ENCODE assay signal across 8 mouse cellular contexts in genomic region chr7:128236426-128236825, GRCm38 (mm10). TPM values are rescaled to one million over a fixed set of nuclear protein-coding genes. Genes with fewer than 3 reads are reported as not detected.
DNase-seq lines count a peak whose midpoint lies in the region; ATAC-seq and TF ChIP-seq lines count a peak whose summit lies in the region.

No protein-coding gene starts in this region.

- no peak for ATAC-seq in erythroblast, adult 5-6 weeks (replicated peaks; ENCODE audit: low FRiP score, poor library complexity, severe bottlenecking)
- no peak for ATAC-seq in liver, embryonic 12.5 days
- no peak for ATAC-seq in stomach, embryonic 16.5 days (ENCODE audit: insufficient read depth, low FRiP score)
- ATAC-seq in monocyte, adult 5-6 weeks (replicated peaks; ENCODE audit: insufficient number of reproducible peaks, low FRiP score, low TSS enrichment, poor library complexity, severe bottlenecking) = no peak

- peak overlapping the region; percentile 88 for H3K27ac ChIP-seq in liver, adult 2 months (replicated peaks; ENCODE audit: insufficient read depth, low read depth, low read length)
- peak overlapping the region; percentile 99 for H3K27ac ChIP-seq in liver, embryonic 12.5 days
- H3K27ac ChIP-seq in stomach, embryonic 16.5 days (ENCODE audit: low read length) = peak overlapping the region; percentile 99; the same call in 1 of the 2 replicates

- no peak for TF ChIP-seq CTCF in liver, adult 2 months (IDR thresholded peaks at IDR 0.05; ENCODE audit: low read depth, low read length)

- H3K9me3 ChIP-seq in erythroblast, embryonic 14.5 days (ENCODE audit: control insufficient read depth, low read length) = no peaks in the 10 kb centered on the region
- H3K9me3 ChIP-seq in liver, embryonic 12.5 days (replicated peaks) = no peaks in the 10 kb centered on the region
- no peaks in the 10 kb centered on the region for H3K9me3 ChIP-seq in stomach, embryonic 16.5 days (replicated peaks; ENCODE audit: control insufficient read depth, low read length)

- 98% methylated on average over 13 of the region's 13 CpGs for WGBS in liver, adult 2 months
- 88% methylated on average over 13 of the region's 13 CpGs for WGBS in liver, embryonic 12.5 days (ENCODE audit: insufficient replicate concordance)
- 93% methylated on average over 13 of the region's 13 CpGs for WGBS in stomach, embryonic 16.5 days

- peaks cover 29% of the 10 kb centered on the region for H3K36me3 ChIP-seq in erythroblast, embryonic 14.5 days (ENCODE audit: control insufficient read depth)
- H3K36me3 ChIP-seq in liver, adult 2 months (ENCODE audit: control insufficient read depth, insufficient read depth, low read length) = no peaks in the 10 kb centered on the region
- peaks cover 27% of the 10 kb centered on the region for H3K36me3 ChIP-seq in liver, embryonic 12.5 days
- 0 out of 2 replicates have a peak, but pooled peaks cover 11% of the 10 kb centered on the region for H3K36me3 ChIP-seq in stomach, embryonic 16.5 days (ENCODE audit: control insufficient read depth, insufficient read depth, low read length)

- intact Hi-C loops in left cerebral cortex, postnatal 14 days (cut with DNase I) = loop anchor here (5.0 kb wide), 1 partner anchor 466 kb away; no protein-coding TSS in a partner anchor

- H3K4me1 ChIP-seq in erythroblast, embryonic 14.5 days (ENCODE audit: control insufficient read depth) = peaks cover 39% of the 10 kb centered on the region
- H3K4me1 ChIP-seq in liver, adult 2 months (ENCODE audit: control insufficient read depth, insufficient read depth, low read length) = peaks cover 19% of the 10 kb centered on the region
- H3K4me1 ChIP-seq in liver, embryonic 12.5 days = peaks cover 33% of the 10 kb centered on the region
- peaks cover 5% of the 10 kb centered on the region for H3K4me1 ChIP-seq in stomach, embryonic 16.5 days (ENCODE audit: control insufficient read depth, insufficient read depth, low read length)

- peaks cover 3% of the 10 kb centered on the region for H3K27me3 ChIP-seq in erythroblast, embryonic 14.5 days (ENCODE audit: control insufficient read depth)
- H3K27me3 ChIP-seq in liver, adult 2 months (ENCODE audit: control insufficient read depth, insufficient read depth, low read length) = no peaks in the 10 kb centered on the region
- H3K27me3 ChIP-seq in liver, embryonic 12.5 days (replicated peaks) = peaks cover 5% of the 10 kb centered on the region; the same call in 1 of the 2 replicates
- no peaks in the 10 kb centered on the region for H3K27me3 ChIP-seq in stomach, embryonic 16.5 days (ENCODE audit: control insufficient read depth, insufficient read depth, low read length)

- no peak for DNase-seq in liver, adult 2 months (ENCODE audit: extremely low read depth, low read depth, low spot score)
- DNase-seq in liver = no peak
- no peak for DNase-seq in left cerebral cortex, postnatal 14 days (ENCODE audit: low spot score in 2 of 2)

- H3K9ac ChIP-seq in liver, adult 2 months (ENCODE audit: low read depth, low read length) = no peak overlapping the region
- H3K9ac ChIP-seq in liver, embryonic 12.5 days = peak overlapping the region; percentile 88; the same call in 1 of the 2 replicates
- peak overlapping the region; percentile 91 for H3K9ac ChIP-seq in stomach, embryonic 16.5 days (ENCODE audit: low read length)

- TF ChIP-seq POLR2A in liver, adult 2 months (IDR thresholded peaks at IDR 0.05; ENCODE audit: extremely low read depth, insufficient read depth, low read length) = no peak

- H3K4me3 ChIP-seq in erythroblast, embryonic 14.5 days (replicated peaks) = peak overlapping the region; percentile 81
- no peak overlapping the region; the same call in 1 of the 2 replicates for H3K4me3 ChIP-seq in liver, adult 2 months (ENCODE audit: insufficient read depth, low read depth, low read length)
- H3K4me3 ChIP-seq in liver, embryonic 12.5 days = peak overlapping the region; percentile 81
- H3K4me3 ChIP-seq in stomach, embryonic 16.5 days (replicated peaks; ENCODE audit: low read length) = no peak overlapping the region; the same call in 1 of the 2 replicates

- H3K4me2 ChIP-seq in liver, embryonic 12.5 days = peak overlapping the region; percentile 87
- 0 out of 2 replicates have a peak overlapping the region, but pooled peaks have one; percentile 57 for H3K4me2 ChIP-seq in stomach, embryonic 16.5 days (ENCODE audit: low read depth, low read length)

- no peaks in the 10 kb centered on the region for H3K79me2 ChIP-seq in liver, adult 2 months (ENCODE audit: control insufficient read depth, insufficient read depth, low read length)

RNA-seq across cellular contexts. Expression of gene Armc5, which starts 0.7 kb away (rescaled TPM):
- polyA plus RNA-seq in erythroblast, embryonic 14.5 days (2012) = 2.1 and 2.3 TPM in 2 replicates
- total RNA-seq in erythroblast, adult 5-6 weeks (2015; ENCODE audit: low replicate concordance) = 1.3 and 2.3 TPM in 2 replicates
- total RNA-seq in erythroblast, adult 5-6 weeks (2017; ENCODE audit: low replicate concordance) = 2.2 and 4.0 TPM in 2 replicates
- 2.1 and 3.2 TPM in 2 replicates for total RNA-seq in liver, adult 2 months (2014; rRNA removed)
- polyA plus RNA-seq in liver, adult 2 months (2012; rRNA removed) = 11.3 and 12.7 TPM in 2 replicates
- polyA plus RNA-seq in liver, embryonic 12.5 days (2016; fragmentation: Nextera tagmentation; extraction: Ambion mirVana) = 12.7 and 12.8 TPM in 2 replicates
- polyA plus RNA-seq in stomach, embryonic 16.5 days (2015; fragmentation: Nextera tagmentation; extraction: Ambion mirVana) = 14.0 and 14.5 TPM in 2 replicates
- 10 to 100 TPM in 1 of 2 experiments, 1 to 10 TPM in 1; 9.7 to 11.4 TPM for total RNA-seq in left cerebral cortex, postnatal 14 days (2021)
- total RNA-seq in monocyte, adult 5-6 weeks (2017) = 9.1 to 14.9 TPM (median 11.6 TPM) in 3 replicates

RNA-seq across cellular contexts. Expression of gene 9130023H24Rik, which starts 1.4 kb away (rescaled TPM):
- 0.03 and 0.12 TPM in 2 replicates for polyA plus RNA-seq in erythroblast, embryonic 14.5 days (2012)
- total RNA-seq in erythroblast, adult 5-6 weeks (2015; ENCODE audit: low replicate concordance) = 1.7 and 3.3 TPM in 2 replicates
- total RNA-seq in erythroblast, adult 5-6 weeks (2017; ENCODE audit: low replicate concordance) = 1.8 and 2.7 TPM in 2 replicates
- 1.8 and 2.4 TPM in 2 replicates for total RNA-seq in liver, adult 2 months (2014; rRNA removed)
- 0.91 and 1.4 TPM in 2 replicates for polyA plus RNA-seq in liver, adult 2 months (2012; rRNA removed)
- polyA plus RNA-seq in liver, embryonic 12.5 days (2016; fragmentation: Nextera tagmentation; extraction: Ambion mirVana) = 2.9 and 3.1 TPM in 2 replicates
- 6.9 and 7.4 TPM in 2 replicates for polyA plus RNA-seq in stomach, embryonic 16.5 days (2015; fragmentation: Nextera tagmentation; extraction: Ambion mirVana)
- 1 to 10 TPM; 3.6 to 4.0 TPM for total RNA-seq in left cerebral cortex, postnatal 14 days (2021)
- 4.9 to 6.2 TPM (median 5.5 TPM) in 3 replicates for total RNA-seq in monocyte, adult 5-6 weeks (2017)

RNA-seq across cellular contexts. Expression of gene Tgfb1i1, which starts 10.2 kb away (rescaled TPM):
- 0.27 and 0.30 TPM in 2 replicates for polyA plus RNA-seq in erythroblast, embryonic 14.5 days (2012)
- total RNA-seq in erythroblast, adult 5-6 weeks (2015; ENCODE audit: low replicate concordance) = 0.96 and 2.9 TPM in 2 replicates
- 0.84 TPM in 1 of 2 replicates, not detected in the other for total RNA-seq in erythroblast, adult 5-6 weeks (2017; ENCODE audit: low replicate concordance)
- total RNA-seq in liver, adult 2 months (2014; rRNA removed) = 0.65 and 1.1 TPM in 2 replicates
- 1.6 and 2.0 TPM in 2 replicates for polyA plus RNA-seq in liver, adult 2 months (2012; rRNA removed)
- 22.3 and 25.1 TPM in 2 replicates for polyA plus RNA-seq in liver, embryonic 12.5 days (2016; fragmentation: Nextera tagmentation; extraction: Ambion mirVana)
- polyA plus RNA-seq in stomach, embryonic 16.5 days (2015; fragmentation: Nextera tagmentation; extraction: Ambion mirVana) = 234 and 250 TPM in 2 replicates
- 10 to 100 TPM; 27.1 to 27.4 TPM for total RNA-seq in left cerebral cortex, postnatal 14 days (2021)
- 0.21 to 1.2 TPM in 2 of 3 replicates, not detected in the other for total RNA-seq in monocyte, adult 5-6 weeks (2017)

RNA-seq across cellular contexts. Expression of gene Slc5a2, which starts 29.0 kb away (rescaled TPM):
- polyA plus RNA-seq in erythroblast, embryonic 14.5 days (2012) = 0.88 and 1.4 TPM in 2 replicates
- not detected in 2 replicates for total RNA-seq in erythroblast, adult 5-6 weeks (2015; ENCODE audit: low replicate concordance)
- 0.85 TPM in 1 of 2 replicates, not detected in the other for total RNA-seq in erythroblast, adult 5-6 weeks (2017; ENCODE audit: low replicate concordance)
- total RNA-seq in liver, adult 2 months (2014; rRNA removed) = 0.07 TPM in 1 of 2 replicates, not detected in the other
- polyA plus RNA-seq in liver, adult 2 months (2012; rRNA removed) = not detected in 2 replicates
- polyA plus RNA-seq in liver, embryonic 12.5 days (2016; fragmentation: Nextera tagmentation; extraction: Ambion mirVana) = 2.0 and 2.1 TPM in 2 replicates
- polyA plus RNA-seq in stomach, embryonic 16.5 days (2015; fragmentation: Nextera tagmentation; extraction: Ambion mirVana) = 0.67 and 0.72 TPM in 2 replicates
- not detected for total RNA-seq in left cerebral cortex, postnatal 14 days (2021)
- total RNA-seq in monocyte, adult 5-6 weeks (2017) = 0.75 TPM in 1 of 3 replicates, not detected in the others

RNA-seq across cellular contexts. Expression of gene Cox6a2, which starts 30.2 kb away (rescaled TPM):
- polyA plus RNA-seq in erythroblast, embryonic 14.5 days (2012) = 0.10 TPM in 1 of 2 replicates, not detected in the other
- not detected in 2 replicates for total RNA-seq in erythroblast, adult 5-6 weeks (2015; ENCODE audit: low replicate concordance)
- total RNA-seq in erythroblast, adult 5-6 weeks (2017; ENCODE audit: low replicate concordance) = 0.60 and 1.4 TPM in 2 replicates
- 0.28 TPM in 1 of 2 replicates, not detected in the other for total RNA-seq in liver, adult 2 months (2014; rRNA removed)
- 0.18 and 0.45 TPM in 2 replicates for polyA plus RNA-seq in liver, adult 2 months (2012; rRNA removed)
- polyA plus RNA-seq in liver, embryonic 12.5 days (2016; fragmentation: Nextera tagmentation; extraction: Ambion mirVana) = 1.2 and 1.5 TPM in 2 replicates
- polyA plus RNA-seq in stomach, embryonic 16.5 days (2015; fragmentation: Nextera tagmentation; extraction: Ambion mirVana) = 1.2 and 35.0 TPM in 2 replicates
- 10 to 100 TPM; 13.5 to 17.3 TPM for total RNA-seq in left cerebral cortex, postnatal 14 days (2021)
- total RNA-seq in monocyte, adult 5-6 weeks (2017) = 3.0 TPM in 1 of 3 replicates, not detected in the others

Comparison
In these comparisons a context has a peak if more than half of its experiments do, and no peak if none do; other contexts are left out.
1. H3K4me3 ChIP-seq: peak in erythroblast, embryonic 14.5 days (single experiment) and liver, embryonic 12.5 days (single experiment); none in liver, adult 2 months (single experiment) and stomach, embryonic 16.5 days (single experiment).
2. RNA of gene Tgfb1i1, which starts 10.2 kb away (total RNA-seq): 27.1 to 27.4 TPM in left cerebral cortex, postnatal 14 days; 0.84 to 2.9 TPM in erythroblast, adult 5-6 weeks, 0.65 to 1.1 TPM in liver, adult 2 months and 0.21 to 1.2 TPM in monocyte, adult 5-6 weeks; every median in the first group is over 4 times any median in the second.
3. Peak in every context shown above with its lines, with median percentiles within 50 percentile points of each other: H3K27ac ChIP-seq.